Mouse (Mus musculus) small intestine, adult 2 months (tissue): ENCODE results near the gene Ddr2.

Source experiments
- CTCF ChIP-seq: fragments of 200-500 bp; IDR thresholded peaks from 2 replicates; pipeline ENCODE4 v1.5.1; 2012; ENCODE audit warnings: low read depth, mild to moderate bottlenecking, control low read depth, inconsistent platforms, low read length, moderate library complexity, mixed read lengths; ENCODE audit not compliant: insufficient replicate concordance, insufficient read length; ENCODE audit errors: extremely low read depth
- POLR2A ChIP-seq: fragments of 200-500 bp; IDR thresholded peaks from 2 replicates; pipeline ENCODE4 v1.6.1; 2012; ENCODE audit warnings: low read depth, mild to moderate bottlenecking, control low read depth, inconsistent platforms, low read length, moderate library complexity

DNA sequence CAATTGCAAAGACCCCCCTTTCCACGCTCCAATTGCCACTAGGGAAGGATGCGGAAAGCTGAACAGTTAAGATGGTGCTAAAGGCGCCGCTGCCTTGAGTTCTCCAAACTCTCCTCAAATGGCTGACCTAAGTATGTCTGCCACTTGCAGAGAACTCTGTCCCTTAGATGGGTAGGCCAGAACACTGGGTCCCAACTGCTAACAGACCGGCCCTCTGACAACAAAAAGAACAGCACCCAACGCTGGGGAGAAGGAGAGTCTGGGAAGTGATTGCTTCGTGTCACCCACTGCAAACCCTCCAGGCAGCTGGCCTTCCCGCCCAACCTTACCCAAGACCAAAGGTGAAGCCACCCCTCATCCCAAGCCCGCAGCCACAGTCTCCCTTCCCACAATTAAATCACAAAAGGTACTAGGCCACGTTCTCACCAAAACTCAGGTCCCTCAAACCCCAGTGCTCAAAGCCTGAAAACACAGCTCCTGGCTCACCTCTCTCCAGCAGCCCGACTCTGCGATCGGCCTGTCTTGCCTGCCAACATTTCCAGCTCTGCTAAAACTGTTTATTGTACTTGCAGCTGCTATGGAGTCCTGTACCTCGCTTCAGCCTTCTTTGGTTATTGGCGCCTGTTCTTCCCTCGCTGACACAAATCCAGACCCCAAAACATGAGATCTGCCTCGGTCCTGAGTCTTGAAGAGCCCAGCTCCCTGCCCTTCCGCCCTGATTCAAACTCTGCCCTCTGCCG, 616 bp downstream of the Ddr2 start:
- no peak for TF ChIP-seq POLR2A
- no peak for TF ChIP-seq CTCF
